Mouse (Mus musculus): ENCODE measurements around the gene Iars. TPM values are rescaled to one million over a fixed set of nuclear protein-coding genes. Genes with fewer than 3 reads are reported as not detected.
"Not testable (repeated sequence)": the region's sequence is repeated elsewhere in the genome, so short reads cannot be mapped to it uniquely, and the experiment has no call there.

Iars gene
- polyA plus RNA-seq, 1 experiment = 48.7 TPM

DNA sequence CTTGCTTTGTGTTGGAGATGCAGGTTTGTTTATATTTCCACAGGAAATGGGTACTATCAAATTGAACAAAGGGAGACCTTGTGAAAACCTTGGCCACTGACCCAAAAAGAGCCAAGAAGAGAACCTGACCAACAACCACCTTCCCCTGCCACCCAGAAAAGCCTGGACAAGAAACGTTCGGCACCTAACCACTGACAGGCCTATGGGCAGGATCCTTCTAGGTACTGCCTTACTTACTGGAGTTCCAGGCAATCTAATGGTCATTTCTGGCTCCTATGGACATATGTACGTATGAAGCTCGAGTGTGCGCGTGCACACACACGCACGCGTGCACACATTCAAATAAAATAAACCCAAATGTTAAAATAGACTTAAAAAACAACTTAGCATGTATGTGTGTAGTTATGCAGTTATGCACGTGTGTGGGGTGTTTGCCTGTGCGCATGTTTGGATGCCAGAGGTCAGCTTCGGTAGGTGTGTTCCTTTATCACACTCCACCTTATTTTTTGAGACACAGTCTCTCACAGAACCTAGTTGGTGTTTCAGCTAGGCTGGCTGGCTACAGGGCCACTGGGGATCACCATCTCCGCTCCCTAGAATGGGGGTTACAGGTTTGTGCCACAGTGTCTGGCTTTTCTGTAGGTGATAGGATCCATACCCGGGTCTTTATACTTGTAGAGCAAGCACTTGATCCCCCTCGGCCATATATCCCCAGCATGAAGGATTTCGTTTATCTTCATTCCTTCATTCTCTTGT is 59.6 kb downstream of the Iars start:
- TF ChIP-seq POLR2A (IDR thresholded peaks at IDR 0.05; ENCODE audit: borderline replicate concordance, extremely low read depth, insufficient read depth, insufficient read length, poor library complexity, severe bottlenecking) (no peak), CTCF (IDR thresholded peaks at IDR 0.05; ENCODE audit: borderline replicate concordance, extremely low read depth, insufficient read depth, insufficient read length) (no peak)
- DNase-seq (ENCODE audit: low read depth) = no peak

DNA sequence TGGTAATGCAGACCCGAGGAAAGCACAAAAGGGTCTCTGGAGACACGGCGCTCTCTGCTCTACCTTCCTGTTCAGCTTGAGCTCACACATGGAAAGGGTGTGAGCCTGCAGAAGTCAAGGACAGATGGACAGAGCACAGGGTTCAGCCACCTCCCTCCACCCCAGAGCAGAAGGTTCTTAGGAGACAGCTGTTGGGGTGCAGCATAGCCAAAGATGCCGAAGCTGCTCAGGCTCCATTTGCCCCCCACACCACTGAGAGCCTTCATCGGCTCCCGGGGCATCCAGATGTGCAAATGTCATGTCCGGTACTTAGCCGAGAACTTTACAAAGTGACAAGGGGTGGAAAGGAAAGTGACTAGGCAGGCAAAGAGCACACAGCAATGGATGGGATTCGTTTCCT is 74.7 kb downstream of the Iars start:
- TF ChIP-seq POLR2A (IDR thresholded peaks at IDR 0.05; ENCODE audit: borderline replicate concordance, extremely low read depth, insufficient read depth, insufficient read length, poor library complexity, severe bottlenecking) (no peak), CTCF (IDR thresholded peaks at IDR 0.05; ENCODE audit: borderline replicate concordance, extremely low read depth, insufficient read depth, insufficient read length) (no peak)
- DNase-seq (ENCODE audit: low read depth) = no peak

GRCm38 (mm10) chr13:49757966-49758365 is 76.1 kb downstream of the Iars start:
- DNase-seq (ENCODE audit: low read depth) = no peak
- TF ChIP-seq CTCF (IDR thresholded peaks at IDR 0.05; ENCODE audit: borderline replicate concordance, extremely low read depth, insufficient read depth, insufficient read length) (no peak), POLR2A (IDR thresholded peaks at IDR 0.05; ENCODE audit: borderline replicate concordance, extremely low read depth, insufficient read depth, insufficient read length, poor library complexity, severe bottlenecking) (no peak)

DNA sequence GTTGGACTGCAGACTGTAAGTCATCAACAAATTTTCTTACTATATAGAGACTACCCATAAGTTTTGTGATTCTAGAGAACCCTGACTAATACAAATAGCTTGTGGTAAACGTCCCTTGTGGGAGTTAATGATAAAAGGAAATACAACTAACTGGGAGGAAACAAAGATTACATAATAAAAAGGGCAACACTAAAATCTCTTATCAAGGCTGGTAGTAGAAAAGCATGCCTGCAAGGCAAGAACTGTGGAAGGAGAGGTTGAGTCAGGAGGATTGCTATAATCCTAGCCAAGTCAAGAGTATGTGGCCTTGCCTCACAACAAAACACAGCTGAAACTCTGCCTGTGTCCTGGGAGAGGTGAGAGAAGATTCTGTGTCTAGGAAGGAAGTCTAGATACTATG is 78.8 kb downstream of the Iars start:
- TF ChIP-seq POLR2A (IDR thresholded peaks at IDR 0.05; ENCODE audit: borderline replicate concordance, extremely low read depth, insufficient read depth, insufficient read length, poor library complexity, severe bottlenecking) = no peak
- no peak for TF ChIP-seq CTCF (IDR thresholded peaks at IDR 0.05; ENCODE audit: borderline replicate concordance, extremely low read depth, insufficient read depth, insufficient read length)
- no peak for DNase-seq (ENCODE audit: low read depth)

DNA sequence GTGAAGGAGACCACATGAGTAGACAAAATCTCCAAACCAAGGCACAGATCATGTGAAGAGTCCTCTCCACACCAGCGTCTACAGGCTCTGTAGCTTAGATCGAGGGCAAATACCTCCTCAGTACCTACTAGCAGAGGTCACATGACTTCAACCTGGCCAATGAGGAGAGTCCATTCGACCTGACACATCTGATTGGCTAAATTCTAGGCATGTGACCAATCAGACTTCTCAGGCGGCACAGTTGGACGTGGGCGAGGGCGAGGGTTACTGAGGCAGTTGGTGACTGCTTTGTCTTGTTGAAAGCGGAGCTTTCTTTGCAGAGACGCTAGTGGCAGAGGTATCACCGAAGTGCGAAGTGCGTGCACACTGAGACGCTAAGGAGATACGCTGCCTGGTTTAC is 80.3 kb downstream of the Iars start:
- DNase-seq (ENCODE audit: low read depth) = no peak
- TF ChIP-seq POLR2A (IDR thresholded peaks at IDR 0.05; ENCODE audit: borderline replicate concordance, extremely low read depth, insufficient read depth, insufficient read length, poor library complexity, severe bottlenecking) (no peak), CTCF (IDR thresholded peaks at IDR 0.05; ENCODE audit: borderline replicate concordance, extremely low read depth, insufficient read depth, insufficient read length) (no peak)

GRCm38 (mm10) chr13:49765306-49765705 is 83.4 kb downstream of the Iars start:
- no peak for DNase-seq (ENCODE audit: low read depth)

GRCm38 (mm10) chr13:49766269-49766668 is 84.4 kb downstream of the Iars start:
- peak; percentile 6 for DNase-seq (ENCODE audit: low read depth)
- TF ChIP-seq POLR2A (IDR thresholded peaks at IDR 0.05; ENCODE audit: borderline replicate concordance, extremely low read depth, insufficient read depth, insufficient read length, poor library complexity, severe bottlenecking) = no peak
- no peak for TF ChIP-seq CTCF (IDR thresholded peaks at IDR 0.05; ENCODE audit: borderline replicate concordance, extremely low read depth, insufficient read depth, insufficient read length)

More at GRCm38 (mm10) chr13:49765306-49765705, 83.4 kb downstream of the Iars start:
- TF ChIP-seq POLR2A (IDR thresholded peaks at IDR 0.05; ENCODE audit: borderline replicate concordance, extremely low read depth, insufficient read depth, insufficient read length, poor library complexity, severe bottlenecking) (no peak), CTCF (IDR thresholded peaks at IDR 0.05; ENCODE audit: borderline replicate concordance, extremely low read depth, insufficient read depth, insufficient read length) (no peak)

GRCm38 (mm10) chr13:49768048-49768447 is 86.1 kb downstream of the Iars start:
- no peak for TF ChIP-seq POLR2A (IDR thresholded peaks at IDR 0.05; ENCODE audit: borderline replicate concordance, extremely low read depth, insufficient read depth, insufficient read length, poor library complexity, severe bottlenecking)
- no peak for TF ChIP-seq CTCF (IDR thresholded peaks at IDR 0.05; ENCODE audit: borderline replicate concordance, extremely low read depth, insufficient read depth, insufficient read length)

DNA sequence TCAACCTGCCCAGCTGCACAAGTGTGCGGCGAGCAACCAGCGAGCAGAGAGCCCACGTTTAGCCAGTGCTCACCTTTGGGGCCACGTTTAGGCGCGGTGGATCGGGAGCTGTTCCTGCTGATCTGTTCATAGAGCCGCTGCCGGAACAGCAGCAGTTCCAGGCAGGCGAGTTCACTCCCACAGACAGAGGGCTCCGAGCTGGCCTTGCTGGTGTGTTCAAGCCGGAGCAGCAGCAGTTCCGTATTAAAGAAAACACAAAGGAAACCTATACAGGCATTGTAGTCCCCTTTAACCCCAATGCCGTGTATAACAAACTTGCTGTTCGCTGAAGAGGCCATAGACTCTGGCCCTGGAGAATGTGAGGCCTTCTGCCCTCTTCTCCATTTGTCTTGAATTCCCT is 87.2 kb downstream of the Iars start:
- DNase-seq (ENCODE audit: low read depth) = no peak
- TF ChIP-seq POLR2A (IDR thresholded peaks at IDR 0.05; ENCODE audit: borderline replicate concordance, extremely low read depth, insufficient read depth, insufficient read length, poor library complexity, severe bottlenecking) = no peak
- no peak for TF ChIP-seq CTCF (IDR thresholded peaks at IDR 0.05; ENCODE audit: borderline replicate concordance, extremely low read depth, insufficient read depth, insufficient read length)

More at GRCm38 (mm10) chr13:49768048-49768447, 86.1 kb downstream of the Iars start:
- DNase-seq (ENCODE audit: low read depth) = no peak

GRCm38 (mm10) chr13:49771536-49771935 is 89.6 kb downstream of the Iars start:
- not testable (repeated sequence) for DNase-seq (ENCODE audit: low read depth)

Other genes with a start within 250 kb of the Iars start
- 0.23 and 0.48 TPM in 2 replicates for gene Tes3-ps, start 188.8 kb upstream of the Iars start, polyA plus RNA-seq (2012; rRNA removed)
- 2.3 and 2.8 TPM in 2 replicates for gene Ecm2, start 177.3 kb upstream of the Iars start, polyA plus RNA-seq (2012; rRNA removed)
- gene Aspn, start 137.7 kb upstream of the Iars start, polyA plus RNA-seq (2012; rRNA removed) = 2.5 and 4.8 TPM in 2 replicates
- gene Omd, start 99.6 kb upstream of the Iars start, polyA plus RNA-seq (2012; rRNA removed) = 0.08 and 0.59 TPM in 2 replicates
- gene Ogn, start 74.1 kb upstream of the Iars start, polyA plus RNA-seq (2012; rRNA removed) = 6.0 and 9.1 TPM in 2 replicates
- 3.0 and 6.2 TPM in 2 replicates for gene Cenpp, start 29.3 kb upstream of the Iars start, polyA plus RNA-seq (2012; rRNA removed)
- gene Nol8, start 29.0 kb upstream of the Iars start, polyA plus RNA-seq (2012; rRNA removed) = 10.6 and 11.6 TPM in 2 replicates
- not detected in 2 replicates for gene Gm30302, start 116.9 kb downstream of the Iars start, polyA plus RNA-seq (2012; rRNA removed)

All from brain, embryonic 14.5 days (tissue).